Mouse (Mus musculus) CD4-positive, CD25-positive, alpha-beta regulatory T cell, adult 2 months (primary cell): ENCODE data around the gene Gm13083.
"Not testable (repeated sequence)": the region's sequence is repeated elsewhere in the genome, so short reads cannot be mapped to it uniquely, and the experiment has no call there.

Experiments
- DNase-seq: peaks from one replicate; pipeline ENCODE4 v3.0.0-alpha.2; 2012; ENCODE audit warnings: low read depth, low spot score

Gene Gm13083

DNA sequence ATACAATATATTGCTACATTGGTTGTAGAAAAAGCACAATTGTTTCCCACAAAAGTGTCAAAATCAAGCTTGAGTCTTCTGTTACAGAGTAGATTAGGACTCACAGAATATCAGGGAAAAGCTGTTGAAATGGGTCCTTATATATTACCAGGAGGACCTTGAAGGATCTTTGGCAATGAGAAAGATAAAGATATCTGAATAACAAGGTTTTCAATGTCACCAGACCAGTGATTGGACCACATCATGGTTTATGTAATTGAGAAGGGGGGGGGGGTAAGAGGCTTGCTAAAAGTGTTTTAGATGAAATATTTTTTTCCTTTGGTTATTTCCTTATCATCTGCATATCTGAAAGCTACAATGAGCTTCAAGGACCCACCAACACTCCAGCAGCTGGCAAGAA lies at the start of gene Gm13083:
Gm13083 (plus strand) TSS at position 301 of the 400 bp plus-strand sequence.
- DNase-seq: not testable (repeated sequence)

DNA sequence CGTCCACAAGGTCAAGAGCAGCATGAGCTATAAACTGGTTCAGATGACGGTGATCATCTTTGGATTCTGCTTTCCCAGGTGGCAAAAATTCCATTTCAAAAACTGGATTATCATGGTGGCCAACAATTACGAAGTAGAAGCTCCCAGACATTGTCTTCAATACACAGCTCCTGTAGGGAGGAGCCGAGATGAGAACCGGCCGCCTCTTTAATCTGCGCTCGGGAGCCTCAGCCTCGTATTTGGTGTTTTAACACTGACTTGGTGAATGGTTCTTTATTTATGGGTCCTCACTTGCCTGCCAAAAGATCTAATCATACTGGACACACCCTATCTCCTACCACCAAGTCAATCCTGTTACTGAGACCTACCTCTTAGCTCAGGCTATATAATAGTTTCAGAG lies 2.9 kb upstream of the Gm13083 start:
- DNase-seq: not testable (repeated sequence)

DNA sequence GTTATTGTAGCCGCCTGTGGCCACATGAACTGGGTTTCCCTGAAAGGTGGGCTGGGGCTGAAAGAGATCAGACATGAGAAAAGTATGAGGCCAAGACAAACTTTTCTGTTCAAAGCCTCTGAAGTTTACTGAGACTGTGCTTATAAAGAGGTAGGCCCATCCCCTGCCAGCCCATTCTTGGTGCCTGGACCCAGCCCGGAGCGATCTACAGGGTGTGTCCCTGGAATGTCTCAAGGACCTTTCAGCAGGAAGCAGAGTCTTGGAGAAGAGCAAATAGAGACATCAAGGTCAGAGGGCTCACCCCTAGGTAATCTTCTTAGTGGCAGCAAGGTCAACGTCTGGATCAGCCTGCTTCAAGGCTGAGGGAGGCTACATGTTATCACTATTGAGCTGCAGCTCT lies 3.3 kb downstream of the Gm13083 start:
- DNase-seq: not testable (repeated sequence)

DNA sequence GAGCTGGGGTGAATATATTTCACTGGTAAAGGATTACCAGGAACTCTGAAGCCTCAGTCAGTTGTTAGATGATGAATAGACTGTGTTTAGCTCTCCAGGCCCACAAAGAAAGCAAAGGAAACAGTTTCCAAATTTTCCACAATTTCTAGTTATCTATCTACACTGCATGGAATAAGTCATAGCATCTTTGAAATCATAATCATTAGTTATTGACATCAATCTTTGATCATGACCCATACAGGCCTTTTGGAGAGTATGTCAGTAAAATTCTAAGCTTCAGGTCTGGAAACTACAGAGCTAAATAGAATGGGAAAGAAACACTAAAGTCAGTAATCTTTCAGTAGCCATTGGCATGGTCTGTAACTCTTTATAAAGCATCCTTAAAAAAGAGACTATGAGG lies 42.3 kb downstream of the Gm13083 start, which contains the start of gene Gm13088:
Gm13088 (minus strand) TSS at position 101 of the 400 bp plus-strand sequence.
- DNase-seq: not testable (repeated sequence)
